Mouse (Mus musculus) hindbrain, embryonic 11.5 days (tissue): Measurements from ENCODE around the gene G0s2. TPM values are rescaled to one million over a fixed set of nuclear protein-coding genes. Genes with fewer than 3 reads are reported as not detected.
"Not testable (repeated sequence)": the region's sequence is repeated elsewhere in the genome, so short reads cannot be mapped to it uniquely, and the experiment has no call there.

Experiments used
- ATAC-seq: fragments of 200-750 bp; cut with Nextera tagmentation; 2 replicates; pipeline ENCODE4 v1.8.0; 2017; ENCODE audit warnings: mild to moderate bottlenecking, moderate TSS enrichment, moderate library complexity; ENCODE audit not compliant: low FRiP score
- DNase-seq: peaks from one replicate; pipeline ENCODE4 v3.0.0-alpha.2; 2015; ENCODE audit warnings: low spot score
- H3K27ac ChIP-seq: fragments of 300-500 bp; sonication (generic); 2 replicates; pipeline ENCODE4 v1.5.1; 2014; ENCODE audit warnings: mild to moderate bottlenecking, low read depth, low read length
- H3K27me3 ChIP-seq: fragments of 300-500 bp; sonication (generic); 2 replicates; pipeline ENCODE4 v1.6.1; 2014; ENCODE audit warnings: mild to moderate bottlenecking, low read length, moderate library complexity, mixed read lengths; ENCODE audit not compliant: control insufficient read depth, insufficient read depth
- H3K36me3 ChIP-seq: fragments of 300-500 bp; sonication (generic); 2 replicates; pipeline ENCODE4 v1.6.1; 2014; ENCODE audit warnings: mild to moderate bottlenecking, low read length, moderate library complexity, mixed read lengths; ENCODE audit not compliant: control insufficient read depth, insufficient read depth
- H3K4me1 ChIP-seq: fragments of 300-500 bp; sonication (generic); replicated peaks from 2 replicates; pipeline ENCODE4 v1.6.1; 2014; ENCODE audit warnings: low read length, mixed read lengths; ENCODE audit not compliant: control insufficient read depth, insufficient read depth
- H3K4me2 ChIP-seq: fragments of 300-500 bp; sonication (generic); replicated peaks from 2 replicates; pipeline ENCODE4 v1.6.1; 2014; ENCODE audit warnings: mild to moderate bottlenecking, low read depth, low read length
- H3K4me3 ChIP-seq: fragments of 300-500 bp; sonication (generic); 2 replicates; pipeline ENCODE4 v1.5.1; 2014; ENCODE audit warnings: low read depth, low read length
- H3K9ac ChIP-seq: fragments of 300-500 bp; sonication (generic); 2 replicates; pipeline ENCODE4 v1.6.1; 2014; ENCODE audit warnings: low read depth, low read length
- H3K9me3 ChIP-seq: fragments of 300-500 bp; sonication (generic); 2 replicates; pipeline ENCODE4 v1.6.1; 2016; ENCODE audit warnings: low read length; ENCODE audit not compliant: control insufficient read depth
- WGBS: fragments of 180-500 bp; shearing (Covaris S2); extraction: QIAGEN DNeasy Blood & Tissue Kit; methylation state at CpG from one replicate; pipeline ENCODE4 v1.1.7; 2014; 5-methylcytosine and 5-hydroxymethylcytosine counted together
- polyA plus RNA-seq: library from polyadenylated mRNA; unstranded; fragments of >200 nt; fragmentation: Nextera tagmentation; extraction: Ambion mirVana; gene quantifications from 2 replicates; pipeline ENCODE4 v1.2.1, GENCODE M21; 2014

G0s2 gene
- polyA plus RNA-seq, 1 experiment from 2014 or later = 7.5 TPM

DNA sequence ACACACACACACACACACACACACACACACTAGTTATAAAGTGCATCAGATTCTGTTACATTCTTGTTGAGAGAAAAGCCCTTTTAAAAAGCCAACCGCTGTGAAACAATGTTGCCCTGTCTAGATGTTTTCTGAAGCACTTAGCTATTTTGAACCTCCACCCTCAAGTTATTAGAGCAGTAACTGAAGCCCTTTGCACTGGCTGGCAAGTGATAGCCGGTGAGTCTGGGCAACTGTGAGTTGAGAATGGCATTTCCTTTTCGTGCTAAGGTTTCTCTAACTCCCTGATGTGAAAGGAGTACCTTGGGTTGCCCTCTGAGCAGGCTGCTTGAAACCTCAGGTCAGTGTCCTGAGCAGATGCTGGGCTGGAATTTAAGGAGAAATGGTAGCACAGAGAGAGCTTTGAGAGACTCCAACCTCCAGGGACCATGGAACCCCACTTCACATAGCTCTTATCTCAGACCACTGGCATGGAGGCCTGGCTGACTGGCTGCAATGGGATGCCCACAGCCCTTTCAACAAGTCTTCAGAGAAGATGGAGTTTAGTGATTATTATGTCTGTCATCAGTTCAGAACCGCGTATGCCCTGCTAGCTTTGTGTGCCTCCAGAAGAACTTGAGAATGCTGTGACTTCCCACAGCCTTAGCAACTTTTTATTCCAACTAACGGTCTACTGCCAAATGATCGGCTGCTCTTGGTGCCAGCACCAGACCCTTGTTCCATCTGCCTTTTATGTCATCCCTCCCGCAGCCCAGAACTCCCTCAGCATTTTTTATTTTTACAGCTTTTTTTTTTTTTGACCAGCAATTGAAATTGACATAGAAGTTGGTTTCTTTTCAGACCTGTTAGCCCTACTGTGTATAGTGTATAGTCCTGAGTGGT, 9.8 kb downstream of the G0s2 start:
- Histone ChIP-seq H3K27me3 (no peaks in the 10 kb centered on the region), H3K27ac (no peak overlapping the region), H3K36me3 (no peaks in the 10 kb centered on the region), H3K4me1 (no peaks in the 10 kb centered on the region), H3K9me3 (no peaks in the 10 kb centered on the region), H3K9ac (no peak overlapping the region), H3K4me2 (no peak overlapping the region), H3K4me3 (no peak overlapping the region)
- ATAC-seq = no peak
- no peak for DNase-seq
- 79% methylated on average over 8 of the region's 8 CpGs for WGBS

DNA sequence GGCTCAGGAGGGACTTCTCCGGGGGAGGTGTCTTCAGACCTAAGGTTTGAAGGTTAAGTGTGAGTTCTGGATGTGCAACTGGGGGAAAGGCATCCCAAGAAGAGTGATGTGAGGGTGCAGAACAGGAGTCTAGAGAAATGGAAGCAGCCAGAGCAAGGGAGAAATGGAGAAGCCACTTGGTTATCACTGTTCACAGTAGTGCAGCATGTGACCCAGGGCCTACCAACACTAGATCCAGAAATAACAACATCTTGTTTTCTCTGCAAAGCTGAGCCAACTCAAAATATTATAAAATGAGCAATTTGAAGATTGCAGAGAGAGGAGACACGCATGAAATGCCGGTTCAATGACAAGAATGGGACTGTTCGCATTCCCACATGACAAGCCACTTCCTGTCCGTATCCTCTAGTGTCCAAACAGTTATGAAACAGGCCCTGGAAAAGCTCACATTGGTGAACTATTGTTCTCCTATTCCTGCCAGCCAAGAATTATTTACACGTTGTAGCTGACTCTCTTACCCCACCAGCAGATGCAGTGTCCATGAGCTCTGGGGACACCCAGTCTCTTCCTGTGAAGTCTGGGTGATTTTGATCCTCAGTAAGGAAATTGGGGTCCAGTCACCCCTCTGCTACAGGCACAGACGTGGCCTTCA, 11.0 kb downstream of the G0s2 start:
- no peaks in the 10 kb centered on the region for H3K9me3 ChIP-seq
- H3K4me3 ChIP-seq = no peak overlapping the region
- no peak overlapping the region for H3K4me2 ChIP-seq
- no peak for ATAC-seq
- H3K27me3 ChIP-seq = no peaks in the 10 kb centered on the region
- 79% methylated on average over 7 of the region's 7 CpGs for WGBS
- no peaks in the 10 kb centered on the region for H3K4me1 ChIP-seq
- no peak overlapping the region for H3K9ac ChIP-seq
- no peak for DNase-seq
- no peak overlapping the region for H3K27ac ChIP-seq
- no peaks in the 10 kb centered on the region for H3K36me3 ChIP-seq

GRCm38 (mm10) chr1:193259559-193259958, 13.5 kb downstream of the G0s2 start:
- H3K9me3 ChIP-seq = no peaks in the 10 kb centered on the region
- H3K4me1 ChIP-seq = no peaks in the 10 kb centered on the region
- DNase-seq (no peak), ATAC-seq (no peak)
- H3K36me3 ChIP-seq = no peaks in the 10 kb centered on the region
- no peak overlapping the region for H3K27ac ChIP-seq
- H3K9ac ChIP-seq = no peak overlapping the region
- H3K27me3 ChIP-seq = no peaks in the 10 kb centered on the region
- no peak overlapping the region for H3K4me3 ChIP-seq
- 88% methylated on average over 9 of the region's 9 CpGs for WGBS
- no peak overlapping the region for H3K4me2 ChIP-seq

GRCm38 (mm10) chr1:193256621-193257098, 16.4 kb downstream of the G0s2 start:
- Histone ChIP-seq H3K9ac (no peak overlapping the region), H3K36me3 (no peaks in the 10 kb centered on the region), H3K4me3 (no peak overlapping the region), H3K27me3 (no peaks in the 10 kb centered on the region), H3K4me2 (no peak overlapping the region), H3K27ac (no peak overlapping the region), H3K9me3 (no peaks in the 10 kb centered on the region), H3K4me1 (no peaks in the 10 kb centered on the region)
- WGBS = 79% methylated on average over 5 of the region's 5 CpGs
- DNase-seq = no peak
- ATAC-seq = no peak

- Histone ChIP-seq H3K9ac (no peak overlapping the region), H3K4me3 (no peak overlapping the region), H3K4me2 (no peak overlapping the region), H3K36me3 (no peaks in the 10 kb centered on the region), H3K4me1 (no peaks in the 10 kb centered on the region), H3K9me3 (no peaks in the 10 kb centered on the region), H3K27me3 (no peaks in the 10 kb centered on the region), H3K27ac (no peak overlapping the region)
- ATAC-seq (peak; percentile 14; the same call in 1 of the 2 replicates), DNase-seq (no peak)
Observed at GRCm38 (mm10) chr1:193256289-193256577, 16.8 kb downstream of the G0s2 start.

- H3K9ac ChIP-seq = no peak overlapping the region
- no peaks in the 10 kb centered on the region for H3K27me3 ChIP-seq
- ATAC-seq (peak; percentile 35; the same call in 1 of the 2 replicates), DNase-seq (peak; percentile 74)
- H3K4me2 ChIP-seq = no peak overlapping the region
- WGBS = 30% methylated on average over 3 of the region's 3 CpGs
- no peak overlapping the region for H3K27ac ChIP-seq
- H3K4me1 ChIP-seq = no peaks in the 10 kb centered on the region
- H3K9me3 ChIP-seq = no peaks in the 10 kb centered on the region
- H3K36me3 ChIP-seq = no peaks in the 10 kb centered on the region
- no peak overlapping the region for H3K4me3 ChIP-seq
Observed at GRCm38 (mm10) chr1:193255488-193256288, 17.3 kb downstream of the G0s2 start.

DNA sequence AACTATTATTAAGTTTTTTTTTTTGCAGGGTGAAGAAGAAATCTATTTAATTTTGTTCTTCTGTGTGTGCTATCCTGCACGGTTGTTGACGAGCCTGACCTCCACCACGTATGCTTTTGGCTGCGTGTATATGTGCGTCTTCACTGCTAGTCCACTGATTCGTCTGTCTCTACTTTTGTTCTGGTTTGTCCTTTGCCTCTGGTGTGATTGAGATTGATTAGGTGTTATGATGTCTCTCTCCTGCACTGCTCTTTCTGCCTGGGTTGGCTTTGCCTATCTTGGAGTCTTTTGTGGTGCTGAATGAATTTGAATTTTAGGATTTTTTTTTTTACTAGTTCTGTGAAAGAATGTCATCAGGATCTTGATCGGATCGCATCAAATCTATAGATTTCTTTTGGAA, 18.0 kb downstream of the G0s2 start:
- 67% methylated on average over 8 of the region's 8 CpGs for WGBS
- no peak for ATAC-seq
- H3K4me3 ChIP-seq = no peak overlapping the region
- no peaks in the 10 kb centered on the region for H3K4me1 ChIP-seq
- no peak overlapping the region for H3K27ac ChIP-seq
- DNase-seq = no peak
- no peak overlapping the region for H3K9ac ChIP-seq
- H3K36me3 ChIP-seq = no peaks in the 10 kb centered on the region
- no peak overlapping the region for H3K4me2 ChIP-seq
- H3K27me3 ChIP-seq = no peaks in the 10 kb centered on the region
- H3K9me3 ChIP-seq = no peaks in the 10 kb centered on the region

- not testable (repeated sequence) for DNase-seq, H3K4me1 ChIP-seq, H3K9ac ChIP-seq, H3K9me3 ChIP-seq, H3K4me2 ChIP-seq, H3K36me3 ChIP-seq, H3K27me3 ChIP-seq, H3K4me3 ChIP-seq, H3K27ac ChIP-seq, ATAC-seq
- WGBS = 72% methylated on average over 3 of the region's 3 CpGs
Observed at GRCm38 (mm10) chr1:193253895-193254294, 19.1 kb downstream of the G0s2 start.
